Mouse (Mus musculus) myocyte (in vitro differentiated cells): ENCODE measurements around the gene Arl16.

Source experiments
- MAX ChIP-seq: IDR thresholded peaks from one replicate; pipeline ENCODE4 v1.6.1; 2011; ENCODE audit warnings: low read depth, mild to moderate bottlenecking, control low read depth
- MYOG ChIP-seq, 3 experiments: IDR thresholded peaks; one replicate each; pipeline ENCODE4 v1.6.1; 2011; ENCODE audit warnings: control low read depth in 2 of 3, low read depth in 2 of 3, mild to moderate bottlenecking in 2 of 3; ENCODE audit not compliant: insufficient read length in 2 of 3, control insufficient read depth in 1 of 3, insufficient read depth in 1 of 3
- POLR2A ChIP-seq: IDR thresholded peaks from one replicate; pipeline ENCODE4 v1.6.1; 2011; ENCODE audit warnings: low read depth, mild to moderate bottlenecking, control low read depth, moderate library complexity; ENCODE audit not compliant: insufficient read length
- POLR2AphosphoS2 ChIP-seq: IDR thresholded peaks from one replicate; pipeline ENCODE4 v1.6.1; 2011; ENCODE audit warnings: low read depth, control low read depth; ENCODE audit not compliant: insufficient read length
- SRF ChIP-seq: IDR thresholded peaks from one replicate; pipeline ENCODE4 v1.6.1; 2011; ENCODE audit warnings: low read depth; ENCODE audit not compliant: control insufficient read depth, insufficient read length
- USF1 ChIP-seq: IDR thresholded peaks from one replicate; pipeline ENCODE4 v1.6.1; 2011; ENCODE audit warnings: low read depth, mild to moderate bottlenecking, control low read depth, moderate library complexity

DNA sequence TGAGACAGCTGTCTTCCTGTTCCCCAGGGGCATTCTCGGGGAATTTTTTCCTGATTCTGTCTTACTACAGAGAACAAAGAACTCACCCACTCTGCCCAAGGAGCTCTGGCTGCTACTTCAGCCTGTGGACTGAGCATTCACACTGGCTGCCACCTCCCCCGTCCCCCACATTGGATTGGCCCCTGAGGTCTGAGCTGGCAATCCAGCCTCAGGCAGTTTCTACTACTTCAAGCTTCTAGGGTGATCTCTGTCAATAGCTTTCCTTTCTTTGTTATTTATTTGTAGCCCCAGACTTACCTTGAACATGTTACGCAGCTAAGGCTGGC is 25.4 kb upstream of the Arl16 start:
- TF ChIP-seq SRF: no peak
- no peak for TF ChIP-seq POLR2A
- TF ChIP-seq POLR2AphosphoS2: no peak
- TF ChIP-seq USF1: no peak
- TF ChIP-seq MYOG (IDR thresholded peaks at IDR 0.05; ENCODE audit: control insufficient read depth in 1 of 3, insufficient read depth in 1 of 3, insufficient read length in 2 of 3, low read depth in 2 of 3): no peak
- TF ChIP-seq MAX: no peak
